Mouse (Mus musculus): ENCODE measurements at regions not wholly inside any gene's neighbourhood (a gene's known extent, or its start where the extent isn't known, plus 50 kb on each side); places are given as distances from the start of the nearest gene placed in this dataset.

GRCm38 (mm10) chr5:47522161-47522942, 460.6 kb upstream of the Slit2 start:
- DNase-seq (ENCODE audit: low spot score), result no peak

GRCm38 (mm10) chr5:47528671-47529070, 454.3 kb upstream of the Slit2 start:
- DNase-seq (ENCODE audit: low spot score), result no peak

GRCm38 (mm10) chr5:47537532-47537931, 445.4 kb upstream of the Slit2 start:
- DNase-seq (ENCODE audit: low spot score), result no peak

- no peak for DNase-seq (ENCODE audit: low spot score)
Observed at GRCm38 (mm10) chr5:47542248-47542647, 440.7 kb upstream of the Slit2 start.

- no peak for DNase-seq (ENCODE audit: low spot score)
Observed at GRCm38 (mm10) chr5:47556717-47557116, 426.2 kb upstream of the Slit2 start.

GRCm38 (mm10) chr5:47557152-47557800, 425.7 kb upstream of the Slit2 start:
- no peak for DNase-seq (ENCODE audit: low spot score)
